Mouse (Mus musculus): ENCODE results near the gene Dab1. TPM values are rescaled to one million over a fixed set of nuclear protein-coding genes. Genes with fewer than 3 reads are reported as not detected.

Gene Dab1
- polyA plus RNA-seq, 1 experiment = not detected

DNA sequence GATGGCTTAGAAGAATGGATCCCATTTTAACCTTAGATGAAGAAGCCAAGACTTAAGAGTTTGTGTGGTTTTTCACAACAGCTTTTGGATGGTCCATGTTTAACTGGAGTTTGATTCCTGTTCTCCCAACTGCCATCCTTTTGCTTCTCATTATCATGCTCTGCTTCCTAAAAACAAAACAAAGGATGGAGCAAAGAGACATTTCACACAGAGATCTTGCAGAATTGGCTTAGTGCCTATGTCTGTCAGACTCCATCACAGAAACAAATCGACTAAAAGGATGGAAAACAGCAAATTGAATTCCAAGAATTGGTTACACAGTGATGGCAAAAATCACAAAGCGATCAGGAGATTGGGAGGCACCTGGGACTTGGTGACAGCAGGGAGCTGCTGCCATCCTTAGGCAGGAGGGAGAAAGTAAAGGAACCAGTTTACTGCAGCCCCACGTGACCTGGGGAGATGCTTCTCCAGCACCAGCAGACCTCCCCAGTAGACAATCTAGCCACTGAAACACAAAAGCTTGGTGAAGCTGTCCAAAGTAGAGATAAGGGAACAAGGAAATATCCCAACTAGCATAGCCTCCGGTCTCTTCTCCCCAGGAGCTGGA lies 132.2 kb downstream of the Dab1 start:
- no peaks in the 10 kb centered on the region for H3K36me3 ChIP-seq (ENCODE audit: control insufficient read depth, insufficient read depth)
- H3K27me3 ChIP-seq (ENCODE audit: control insufficient read depth, insufficient read depth, insufficient read length) = no peaks in the 10 kb centered on the region
- no peak overlapping the region for H3ac ChIP-seq (ENCODE audit: control insufficient read depth, insufficient read length, low read depth)
- H3K79me2 ChIP-seq (ENCODE audit: control insufficient read depth, insufficient read depth) = no peaks in the 10 kb centered on the region
- no peak overlapping the region for H3K4me3 ChIP-seq (ENCODE audit: insufficient read depth, poor library complexity, severe bottlenecking)
- TF ChIP-seq USF1 (IDR thresholded peaks at IDR 0.05; ENCODE audit: low read depth) = no peak
- no peaks in the 10 kb centered on the region for H3K79me3 ChIP-seq (ENCODE audit: low read depth)

DNA sequence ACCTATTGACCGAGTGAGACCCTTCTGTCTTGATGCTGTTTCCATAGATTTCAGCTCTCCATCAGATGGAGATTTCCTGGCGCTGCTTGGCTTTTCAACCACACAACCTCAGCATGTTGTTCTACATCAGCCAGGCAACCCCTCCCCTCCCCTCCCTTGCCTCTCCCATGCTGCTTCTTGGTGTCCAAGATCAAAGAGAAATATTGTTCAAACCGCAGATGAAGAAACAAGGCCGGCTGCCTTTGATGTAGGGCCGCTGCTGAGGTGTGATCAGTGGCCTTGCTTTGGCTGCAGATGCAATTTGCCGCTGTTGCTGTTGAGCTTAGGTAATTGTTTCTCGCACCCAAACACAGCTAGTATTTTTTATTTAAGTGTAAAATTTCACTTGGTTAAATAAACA lies 135.4 kb downstream of the Dab1 start:
- TF ChIP-seq USF1 (IDR thresholded peaks at IDR 0.05; ENCODE audit: low read depth) (no peak), MYOD1 (IDR thresholded peaks at IDR 0.05; ENCODE audit: control insufficient read depth, insufficient read length, low read depth) (no peak), MAX (IDR thresholded peaks at IDR 0.05) (no peak), CTCF (IDR thresholded peaks at IDR 0.05; ENCODE audit: control insufficient read depth, insufficient read depth, insufficient read length) (no peak), FOSL1 (IDR thresholded peaks at IDR 0.05; ENCODE audit: insufficient read depth, low read length, poor library complexity, severe bottlenecking) (no peak), MYOG (IDR thresholded peaks at IDR 0.05; ENCODE audit: control insufficient read depth, extremely low read depth, insufficient read length) (no peak), CEBPB (IDR thresholded peaks at IDR 0.05; ENCODE audit: low read depth) (no peak)
- H3K79me3 ChIP-seq (ENCODE audit: low read depth) = no peaks in the 10 kb centered on the region

DNA sequence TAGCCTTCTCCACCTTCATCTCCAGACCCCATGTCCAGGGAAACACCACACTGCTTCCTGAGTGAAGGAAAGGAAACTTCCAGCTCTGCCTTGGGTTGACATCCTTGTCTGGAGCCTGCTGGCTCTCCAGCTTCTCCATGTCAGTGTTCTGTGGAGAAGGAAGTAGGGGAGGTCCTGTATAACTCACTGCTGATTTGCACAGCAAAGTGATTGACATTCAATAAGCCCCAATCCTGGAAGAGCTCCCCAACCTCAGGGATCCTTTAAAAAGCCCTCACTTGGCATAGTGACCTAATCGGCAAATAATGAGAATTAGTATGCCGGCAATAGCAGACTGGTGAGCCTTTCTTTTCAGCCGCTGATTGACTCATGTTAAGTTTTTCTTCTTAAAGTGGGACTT lies 138.1 kb downstream of the Dab1 start:
- Histone ChIP-seq H3K27me3 (ENCODE audit: control insufficient read depth, insufficient read depth, insufficient read length) (no peaks in the 10 kb centered on the region), H3ac (ENCODE audit: control insufficient read depth, insufficient read length, low read depth) (no peak overlapping the region), H3K4me3 (ENCODE audit: insufficient read depth, poor library complexity, severe bottlenecking) (no peak overlapping the region), H3K79me2 (ENCODE audit: control insufficient read depth, insufficient read depth) (no peaks in the 10 kb centered on the region), H3K79me3 (ENCODE audit: low read depth) (no peaks in the 10 kb centered on the region), H3K36me3 (ENCODE audit: control insufficient read depth, insufficient read depth) (no peaks in the 10 kb centered on the region)
- no peak for TF ChIP-seq CEBPB (IDR thresholded peaks at IDR 0.05; ENCODE audit: low read depth)
- no peak for TF ChIP-seq MAX (IDR thresholded peaks at IDR 0.05)
- TF ChIP-seq USF1 (IDR thresholded peaks at IDR 0.05; ENCODE audit: low read depth) = no peak
- TF ChIP-seq MYOD1 (IDR thresholded peaks at IDR 0.05; ENCODE audit: control insufficient read depth, insufficient read length, low read depth) = no peak
- TF ChIP-seq CTCF (IDR thresholded peaks at IDR 0.05; ENCODE audit: control insufficient read depth, insufficient read depth, insufficient read length) = no peak
- no peak for TF ChIP-seq MYOG (IDR thresholded peaks at IDR 0.05; ENCODE audit: control insufficient read depth, extremely low read depth, insufficient read length)

More for the DNA sequence above, 135.4 kb downstream of the Dab1 start:
- Histone ChIP-seq H3ac (ENCODE audit: control insufficient read depth, insufficient read length, low read depth) (no peak overlapping the region), H3K27me3 (ENCODE audit: control insufficient read depth, insufficient read depth, insufficient read length) (no peaks in the 10 kb centered on the region), H3K36me3 (ENCODE audit: control insufficient read depth, insufficient read depth) (no peaks in the 10 kb centered on the region), H3K79me2 (ENCODE audit: control insufficient read depth, insufficient read depth) (no peaks in the 10 kb centered on the region), H3K4me3 (ENCODE audit: insufficient read depth, poor library complexity, severe bottlenecking) (no peak overlapping the region)

DNA sequence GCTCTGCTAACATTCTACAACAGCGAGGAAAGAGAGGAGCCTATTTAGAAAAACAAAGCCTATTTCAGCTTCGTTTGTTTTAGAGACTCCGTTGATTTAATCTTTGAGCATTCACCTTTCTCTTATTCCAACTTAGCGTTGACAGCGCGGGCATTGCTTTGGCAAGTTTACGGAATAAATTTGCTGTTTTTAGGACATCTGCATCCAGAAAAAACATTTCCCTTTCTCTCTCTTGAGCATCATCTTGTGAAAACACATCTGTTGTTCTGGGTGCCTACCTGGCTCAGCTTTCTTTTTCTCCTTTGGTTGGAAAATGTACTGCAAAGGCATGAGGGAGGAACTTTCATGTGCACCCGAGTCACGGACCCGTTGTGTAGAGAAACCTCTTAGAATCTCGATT lies 143.3 kb downstream of the Dab1 start:
- no peaks in the 10 kb centered on the region for H3K27me3 ChIP-seq (ENCODE audit: control insufficient read depth, insufficient read depth, insufficient read length)
- no peak overlapping the region for H3K4me3 ChIP-seq (ENCODE audit: insufficient read depth, poor library complexity, severe bottlenecking)
- no peaks in the 10 kb centered on the region for H3K79me2 ChIP-seq (ENCODE audit: control insufficient read depth, insufficient read depth)
- H3K36me3 ChIP-seq (ENCODE audit: control insufficient read depth, insufficient read depth) = no peaks in the 10 kb centered on the region
- H3K79me3 ChIP-seq (ENCODE audit: low read depth) = no peaks in the 10 kb centered on the region
- no peak overlapping the region for H3ac ChIP-seq (ENCODE audit: control insufficient read depth, insufficient read length, low read depth)
- no peak for TF ChIP-seq MYOG (IDR thresholded peaks at IDR 0.05; ENCODE audit: control insufficient read depth, extremely low read depth, insufficient read length)
- TF ChIP-seq USF1 (IDR thresholded peaks at IDR 0.05; ENCODE audit: low read depth) = no peak
- TF ChIP-seq CTCF (IDR thresholded peaks at IDR 0.05; ENCODE audit: control insufficient read depth, insufficient read depth, insufficient read length) = no peak
- no peak for TF ChIP-seq FOSL1 (IDR thresholded peaks at IDR 0.05; ENCODE audit: insufficient read depth, low read length, poor library complexity, severe bottlenecking)
- no peak for TF ChIP-seq CEBPB (IDR thresholded peaks at IDR 0.05; ENCODE audit: low read depth)
- TF ChIP-seq MAX (IDR thresholded peaks at IDR 0.05) = no peak
- TF ChIP-seq MYOD1 (IDR thresholded peaks at IDR 0.05; ENCODE audit: control insufficient read depth, insufficient read length, low read depth) = no peak

DNA sequence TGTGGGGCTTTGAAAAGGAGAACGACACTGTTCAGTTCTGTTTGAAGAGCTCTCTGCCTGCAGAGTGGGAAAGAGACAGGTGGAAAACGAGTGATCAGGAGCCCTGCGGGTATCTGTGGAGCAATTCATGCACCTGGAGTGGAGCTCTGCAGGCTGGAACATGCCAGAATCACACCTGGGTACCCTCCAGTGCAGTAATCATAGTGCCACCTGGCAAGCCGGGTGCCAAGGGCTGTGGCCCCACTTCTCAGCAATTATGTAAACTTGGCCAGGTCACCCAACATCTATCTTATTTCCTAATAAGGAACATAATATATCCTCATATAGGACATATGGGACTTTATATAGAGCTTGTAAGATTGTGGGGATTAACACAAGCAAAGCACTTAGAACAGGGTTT lies 156.6 kb downstream of the Dab1 start:
- no peak for TF ChIP-seq MYOG (IDR thresholded peaks at IDR 0.05; ENCODE audit: control insufficient read depth, extremely low read depth, insufficient read length)
- no peak for TF ChIP-seq USF1 (IDR thresholded peaks at IDR 0.05; ENCODE audit: low read depth)
- TF ChIP-seq MAX (IDR thresholded peaks at IDR 0.05) = no peak
- no peak for TF ChIP-seq FOSL1 (IDR thresholded peaks at IDR 0.05; ENCODE audit: insufficient read depth, low read length, poor library complexity, severe bottlenecking)
- no peak for TF ChIP-seq CTCF (IDR thresholded peaks at IDR 0.05; ENCODE audit: control insufficient read depth, insufficient read depth, insufficient read length)
- no peak for TF ChIP-seq CEBPB (IDR thresholded peaks at IDR 0.05; ENCODE audit: low read depth)
- no peak for TF ChIP-seq MYOD1 (IDR thresholded peaks at IDR 0.05; ENCODE audit: control insufficient read depth, insufficient read length, low read depth)
- Histone ChIP-seq H3K79me2 (ENCODE audit: control insufficient read depth, insufficient read depth) (no peaks in the 10 kb centered on the region), H3K36me3 (ENCODE audit: control insufficient read depth, insufficient read depth) (no peaks in the 10 kb centered on the region), H3K27me3 (ENCODE audit: control insufficient read depth, insufficient read depth, insufficient read length) (no peaks in the 10 kb centered on the region), H3K79me3 (ENCODE audit: low read depth) (no peaks in the 10 kb centered on the region), H3K4me3 (ENCODE audit: insufficient read depth, poor library complexity, severe bottlenecking) (no peak overlapping the region), H3ac (ENCODE audit: control insufficient read depth, insufficient read length, low read depth) (no peak overlapping the region)

DNA sequence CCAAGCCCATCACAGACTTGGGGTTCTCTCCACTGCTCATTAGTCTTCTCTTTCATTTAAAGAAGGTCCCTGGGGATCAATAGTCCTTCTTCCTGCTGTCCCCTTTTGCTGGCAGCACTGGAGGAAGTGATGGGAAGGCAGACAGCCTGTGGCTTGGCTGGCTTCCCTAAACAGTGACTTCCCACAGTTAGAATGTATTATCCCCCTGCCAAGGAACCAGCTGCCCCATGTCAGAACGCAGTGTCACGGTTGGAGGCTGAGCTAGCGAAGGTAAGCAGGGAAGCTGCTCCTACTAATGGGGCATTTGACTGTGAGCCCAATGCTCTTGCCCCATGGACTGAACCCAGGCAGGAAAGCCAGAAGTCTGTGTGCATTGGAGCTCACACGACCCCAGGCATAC lies 162.2 kb downstream of the Dab1 start:
- H3ac ChIP-seq (ENCODE audit: control insufficient read depth, insufficient read length, low read depth) = no peak overlapping the region
- H3K79me2 ChIP-seq (ENCODE audit: control insufficient read depth, insufficient read depth) = no peaks in the 10 kb centered on the region
- no peak overlapping the region for H3K4me3 ChIP-seq (ENCODE audit: insufficient read depth, poor library complexity, severe bottlenecking)
- H3K36me3 ChIP-seq (ENCODE audit: control insufficient read depth, insufficient read depth) = no peaks in the 10 kb centered on the region
- no peak for TF ChIP-seq MYOD1 (IDR thresholded peaks at IDR 0.05; ENCODE audit: control insufficient read depth, insufficient read length, low read depth)
- TF ChIP-seq CTCF (IDR thresholded peaks at IDR 0.05; ENCODE audit: control insufficient read depth, insufficient read depth, insufficient read length) = no peak
- TF ChIP-seq CEBPB (IDR thresholded peaks at IDR 0.05; ENCODE audit: low read depth) = no peak
- TF ChIP-seq MYOG (IDR thresholded peaks at IDR 0.05; ENCODE audit: control insufficient read depth, extremely low read depth, insufficient read length) = no peak
- H3K79me3 ChIP-seq (ENCODE audit: low read depth) = no peaks in the 10 kb centered on the region
- no peaks in the 10 kb centered on the region for H3K27me3 ChIP-seq (ENCODE audit: control insufficient read depth, insufficient read depth, insufficient read length)
